Mouse (Mus musculus) megakaryocyte, adult 5-6 weeks (primary cell): ENCODE data around the gene Cx3cr1. TPM values are rescaled to one million over a fixed set of nuclear protein-coding genes. Genes with fewer than 3 reads are reported as not detected.
"Not testable (repeated sequence)": the region's sequence is repeated elsewhere in the genome, so short reads cannot be mapped to it uniquely, and the experiment has no call there.

Experiments used
- ATAC-seq: 2 replicates; pipeline ENCODE4 v1.8.0; 2016; ENCODE audit warnings: mild to moderate bottlenecking, inconsistent platforms; ENCODE audit not compliant: poor library complexity, severe bottlenecking
- total RNA-seq, 2 experiments: library from RNA; stranded (forward) in 1 of 2; stranded (reverse) in 1 of 2; fragments of 153-499, 151-499 nt in 1 of 2; fragments of 221-1000, 200-1000 nt in 1 of 2; gene quantifications; 2 replicates each; pipeline versions ENCODE4 v1.2.3 to v1.2.4; 2015 to 2017

Gene Cx3cr1
- 88.0 and 95.4 TPM in 2 replicates for total RNA-seq (2015)
- total RNA-seq (2017): 111 and 114 TPM in 2 replicates

DNA sequence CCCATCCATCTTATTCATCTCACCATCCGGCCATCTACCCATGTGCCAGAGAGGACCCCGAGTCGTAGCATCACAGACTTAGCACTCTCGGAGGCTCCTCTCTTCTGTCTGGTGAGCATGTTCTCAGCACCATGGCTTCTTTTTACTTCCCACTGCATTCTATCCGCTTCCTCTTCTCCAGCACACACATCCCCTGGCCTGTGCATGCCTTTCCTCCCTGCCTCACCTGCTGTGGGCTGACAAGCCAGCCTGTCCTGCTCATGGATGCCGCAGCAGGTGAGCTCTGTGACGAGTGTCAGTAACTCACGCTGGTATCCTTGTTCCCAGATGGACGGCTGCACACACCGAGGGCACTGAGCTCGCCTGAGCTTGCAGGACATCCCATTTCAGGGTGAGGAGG is at the start of gene Cx3cr1:
TSS of gene Cx3cr1 (minus strand) at position 101 of the 400 bp plus-strand sequence.
- 0 out of 2 replicates have a peak, but pooled peaks have one; percentile 19 for ATAC-seq

DNA sequence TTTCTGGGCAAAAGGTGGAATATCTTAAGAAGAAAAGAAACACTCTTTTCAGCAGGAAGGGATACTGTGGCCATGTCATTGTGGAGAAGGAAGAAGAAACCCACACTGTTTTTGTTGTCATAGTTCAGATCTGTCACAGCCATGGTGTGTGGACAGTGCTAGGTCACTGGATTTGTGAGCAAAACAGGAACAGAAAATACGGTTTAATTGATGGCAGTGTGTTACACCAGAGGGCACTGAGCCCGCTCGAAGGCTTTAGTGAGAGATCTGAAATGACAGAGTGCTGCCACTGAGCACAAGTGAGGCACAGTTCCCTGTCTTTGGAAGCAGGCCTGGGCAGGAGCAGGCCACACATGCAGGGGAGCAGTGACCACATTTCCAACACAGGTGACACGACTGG is 48.5 kb upstream of the Cx3cr1 start:
- ATAC-seq: peak; percentile 64

DNA sequence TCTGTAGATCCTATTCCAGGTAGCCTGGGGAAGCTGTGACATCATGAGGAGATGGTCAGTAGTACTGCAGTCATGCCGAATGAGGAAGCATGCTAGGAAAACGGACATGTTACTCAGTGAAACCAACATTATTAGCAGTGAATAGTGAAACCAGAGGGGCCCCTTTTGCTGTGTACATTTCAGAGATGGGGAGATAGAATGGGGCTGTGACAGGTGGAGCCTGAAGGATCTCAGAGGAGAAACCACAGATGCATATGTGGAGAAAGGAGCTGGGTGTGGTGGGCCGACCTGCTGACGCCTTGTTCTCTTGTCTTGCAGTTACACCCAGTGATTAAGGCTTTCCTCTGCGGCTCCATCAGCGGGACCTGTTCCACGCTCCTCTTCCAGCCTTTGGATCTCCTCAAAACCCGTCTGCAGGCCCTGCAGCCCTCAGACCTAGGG is 46.5 kb upstream of the Cx3cr1 start:
- ATAC-seq: peak; percentile 77

DNA sequence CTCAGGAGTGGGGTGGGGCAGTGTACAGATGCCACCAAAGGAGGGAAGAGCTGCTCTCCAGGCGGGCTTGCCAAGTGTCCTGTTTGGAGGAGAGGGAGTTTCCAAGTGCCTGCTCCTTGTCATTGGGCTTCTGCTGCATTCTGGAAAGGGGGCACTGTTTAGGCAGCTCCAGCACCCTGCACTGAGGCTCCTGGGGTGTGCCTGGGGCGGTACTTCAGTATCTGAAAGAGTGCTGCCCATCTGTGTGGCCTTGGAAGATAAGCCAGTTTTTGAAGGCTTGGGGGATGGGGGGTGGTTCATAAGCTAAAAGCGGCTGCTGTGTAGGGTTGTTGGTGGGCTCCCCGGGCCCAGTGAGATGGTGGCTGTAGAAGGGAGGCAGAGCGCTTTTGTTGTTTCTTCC is 45.9 kb upstream of the Cx3cr1 start:
- ATAC-seq: no peak

DNA sequence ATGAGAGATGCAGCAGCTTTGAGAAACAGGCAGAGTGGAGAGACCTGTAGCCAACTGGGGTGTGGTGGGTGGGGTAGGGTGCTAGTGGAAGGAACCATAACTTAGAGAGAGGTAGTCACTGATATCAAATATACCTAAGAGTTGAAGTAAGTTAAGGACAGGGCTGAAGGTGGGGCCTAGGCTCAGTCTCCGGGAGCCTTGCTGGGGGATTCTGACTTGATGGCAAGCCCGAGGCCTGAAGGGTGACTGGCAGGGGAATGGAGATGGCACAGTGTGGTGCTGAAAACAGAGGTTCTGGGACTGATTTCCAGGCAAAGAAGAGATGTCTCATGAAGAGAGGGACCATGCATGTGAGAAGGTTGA is 45.1 kb upstream of the Cx3cr1 start:
- ATAC-seq: no peak

DNA sequence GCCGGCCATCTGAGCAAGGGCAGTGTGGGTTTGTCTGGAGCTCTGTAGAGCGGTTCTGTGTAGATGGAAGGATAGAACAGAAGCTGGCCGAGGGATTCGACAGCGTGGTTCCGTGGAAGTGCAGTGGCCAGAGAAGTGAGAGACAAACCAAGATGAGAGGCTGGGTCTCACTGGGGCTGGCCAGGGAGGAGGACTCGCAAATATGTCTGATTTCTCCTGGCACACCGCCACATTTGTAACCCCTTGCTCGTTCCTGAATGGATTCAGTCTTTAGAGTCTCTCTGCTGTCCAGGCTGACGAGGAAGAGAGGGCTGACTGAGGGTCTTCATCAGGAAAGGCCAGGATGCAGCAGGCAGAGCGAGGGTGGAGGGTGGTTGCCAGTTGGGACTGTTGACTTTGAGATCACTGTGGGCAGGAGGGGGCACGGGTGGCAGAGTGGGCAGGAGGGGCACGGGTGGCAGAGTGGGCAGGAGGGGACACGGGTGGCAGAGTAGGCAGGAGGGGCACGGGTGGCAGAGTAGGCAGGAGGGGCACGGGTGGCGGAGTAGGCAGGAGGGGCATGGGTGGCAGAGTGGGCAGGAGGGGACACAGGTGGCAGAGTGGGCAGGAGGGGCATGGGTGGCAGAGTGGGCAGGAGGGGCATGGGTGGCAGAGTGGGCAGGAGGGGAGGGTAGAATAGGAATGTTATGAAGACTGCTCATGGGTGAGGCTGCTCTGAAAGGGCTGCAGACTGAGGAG is 44.5 kb upstream of the Cx3cr1 start:
- no peak for ATAC-seq

DNA sequence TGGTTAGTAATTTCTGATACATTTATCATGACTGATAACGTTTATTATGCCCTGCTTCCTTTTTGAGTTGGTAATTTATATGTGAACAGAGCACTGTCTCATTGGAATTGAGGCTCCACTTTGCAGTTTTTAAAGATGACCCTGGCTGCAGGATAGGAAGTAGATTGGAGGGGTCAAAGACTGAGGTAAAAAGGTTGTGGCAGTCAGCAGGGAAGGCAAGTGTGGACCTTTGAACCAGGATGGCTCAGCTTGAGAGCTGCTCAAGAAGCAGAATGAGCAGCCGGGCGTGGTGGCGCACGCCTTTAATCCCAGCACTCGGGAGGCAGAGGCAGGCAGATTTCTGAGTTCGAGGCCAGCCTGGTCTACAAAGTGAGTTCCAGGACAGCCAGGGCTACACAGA is 43.8 kb upstream of the Cx3cr1 start:
- no peak for ATAC-seq

DNA sequence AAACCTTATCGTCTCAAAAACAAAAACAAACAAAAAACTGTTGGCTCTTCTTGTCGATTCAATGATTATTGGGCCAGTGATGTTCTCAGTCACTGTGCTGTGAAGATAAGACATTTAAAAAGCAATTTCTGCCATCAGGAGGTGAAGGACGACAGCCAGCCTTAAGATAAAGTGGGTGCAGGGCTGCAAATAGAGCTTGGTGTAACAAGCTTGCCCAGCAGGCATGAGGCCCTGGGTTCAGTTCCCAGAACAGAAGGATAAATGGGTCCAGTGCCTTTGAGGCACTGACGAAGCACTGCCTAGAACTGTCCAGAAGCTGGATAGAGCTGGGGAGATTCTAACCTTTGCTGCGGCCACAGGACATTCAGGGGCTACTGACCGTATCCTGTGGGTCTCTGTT is 42.8 kb upstream of the Cx3cr1 start:
- ATAC-seq: no peak

DNA sequence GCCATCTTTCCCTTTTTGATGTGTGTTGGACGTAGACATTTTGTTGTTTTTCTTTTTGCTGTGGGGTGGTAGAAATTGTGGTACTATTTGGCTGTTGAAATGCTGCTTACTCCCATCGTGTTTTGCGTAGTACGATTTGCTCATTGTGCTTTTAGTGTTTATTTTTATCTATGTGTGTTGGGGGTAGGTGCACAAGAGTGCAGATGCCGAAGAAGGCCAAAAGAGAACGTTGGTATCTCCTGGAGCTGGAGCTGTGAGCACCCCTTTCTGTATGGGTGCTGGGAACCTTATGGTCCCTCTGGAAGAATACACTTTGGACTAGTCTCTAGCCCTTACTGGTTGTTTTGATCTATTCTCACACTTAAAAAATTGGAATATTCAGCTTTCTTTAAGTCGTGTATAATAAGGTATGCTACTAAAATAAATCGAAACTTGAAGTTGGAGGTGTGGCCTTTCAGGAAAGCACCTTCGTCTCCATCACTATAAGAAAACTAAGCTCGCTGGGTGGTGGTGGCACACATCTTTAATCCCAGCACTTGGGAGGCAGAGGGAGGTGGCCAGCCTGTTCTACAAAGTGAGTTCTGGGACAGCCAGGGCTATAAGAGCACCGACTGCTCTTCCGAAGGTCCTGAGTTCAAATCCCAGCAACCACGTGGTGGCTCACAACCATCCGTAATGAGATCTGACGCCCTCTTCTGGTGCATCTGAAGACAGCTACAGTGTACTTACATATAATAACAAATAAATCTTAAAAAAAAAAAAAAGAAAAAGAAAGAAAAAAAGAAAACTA is 41.7 kb upstream of the Cx3cr1 start:
- ATAC-seq: no peak

DNA sequence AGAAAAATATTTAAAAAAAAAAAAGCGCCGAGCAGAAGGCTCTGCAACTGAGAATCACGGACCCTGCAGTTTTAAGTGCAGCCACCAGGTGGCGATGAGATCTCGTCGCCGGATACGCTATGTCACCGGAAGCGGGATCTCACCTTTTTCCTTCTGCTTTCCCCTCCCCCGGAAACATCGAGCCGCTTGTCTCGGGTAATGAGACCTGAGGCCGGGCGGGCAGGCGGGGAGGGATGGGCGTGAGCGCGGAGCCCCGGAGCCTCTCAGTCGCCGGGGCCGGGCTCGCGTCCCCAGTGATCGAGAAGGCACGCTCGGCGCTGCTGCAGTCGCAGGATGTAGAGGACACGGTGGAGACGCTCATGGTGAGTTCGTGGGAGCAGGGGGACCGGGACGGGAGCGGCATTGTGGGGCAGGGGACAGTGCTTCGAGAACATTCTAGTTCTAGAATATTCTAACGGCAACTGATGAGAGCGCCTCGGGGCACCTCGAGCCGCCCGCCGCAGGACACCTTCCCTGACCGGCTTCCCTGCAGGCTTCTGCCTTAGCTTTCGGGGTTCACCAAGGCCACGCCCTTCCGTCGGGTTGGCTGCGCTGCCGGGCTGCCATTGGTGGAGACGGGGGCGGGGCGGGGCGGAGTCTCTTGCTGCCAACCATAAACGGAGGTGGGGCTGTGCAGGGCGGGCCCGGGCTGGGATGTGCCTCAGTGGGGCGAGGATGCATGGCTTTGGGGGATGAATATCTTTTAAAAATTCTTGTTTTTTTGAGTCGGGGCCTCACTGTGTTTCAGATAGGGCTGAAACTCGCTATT is 40.7 kb upstream of the Cx3cr1 start, which contains the start of gene Slc25a38:
TSS of gene Slc25a38 (plus strand) at position 164 of the 808 bp plus-strand sequence.
- ATAC-seq: peak; percentile 96

DNA sequence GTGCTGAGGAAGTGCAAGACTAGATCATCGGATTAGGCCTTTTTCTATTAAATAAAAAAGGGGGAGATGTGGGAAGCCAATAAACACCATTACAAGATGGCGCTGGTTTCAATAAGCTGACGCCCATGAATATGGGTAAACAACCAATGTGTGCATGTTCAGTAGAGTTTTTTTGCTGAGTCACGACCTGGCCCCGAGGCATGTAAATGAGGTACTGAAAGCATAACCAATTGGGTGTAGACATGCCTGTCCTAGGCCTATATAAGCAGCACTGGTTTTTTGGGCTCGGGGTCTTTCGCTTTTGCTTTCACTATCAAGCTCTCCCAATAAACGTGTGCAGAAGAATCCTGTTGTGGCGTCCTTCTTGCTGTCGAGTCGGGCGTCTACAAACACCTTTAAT is 39.3 kb upstream of the Cx3cr1 start:
- not testable (repeated sequence) for ATAC-seq

DNA sequence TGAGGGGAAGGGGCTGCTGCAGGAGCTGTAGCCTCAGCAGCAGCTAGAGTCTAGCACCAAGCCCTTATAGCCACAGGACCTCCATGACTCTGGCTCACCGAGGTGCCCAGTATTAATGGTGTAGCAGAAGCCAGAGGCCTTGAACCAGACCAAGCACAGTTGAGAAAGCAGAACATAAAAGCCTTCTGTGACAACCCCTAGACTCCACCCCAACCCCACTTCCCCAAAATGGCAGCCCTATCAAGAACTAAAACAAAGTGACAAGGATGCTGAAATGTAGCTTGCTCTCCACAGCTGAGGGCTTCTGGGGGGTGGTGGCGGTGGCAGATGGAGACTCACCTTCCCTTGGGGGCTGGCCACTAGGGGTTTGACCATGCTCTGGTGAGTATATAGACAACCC is 31.5 kb upstream of the Cx3cr1 start:
- ATAC-seq: peak; percentile 90

DNA sequence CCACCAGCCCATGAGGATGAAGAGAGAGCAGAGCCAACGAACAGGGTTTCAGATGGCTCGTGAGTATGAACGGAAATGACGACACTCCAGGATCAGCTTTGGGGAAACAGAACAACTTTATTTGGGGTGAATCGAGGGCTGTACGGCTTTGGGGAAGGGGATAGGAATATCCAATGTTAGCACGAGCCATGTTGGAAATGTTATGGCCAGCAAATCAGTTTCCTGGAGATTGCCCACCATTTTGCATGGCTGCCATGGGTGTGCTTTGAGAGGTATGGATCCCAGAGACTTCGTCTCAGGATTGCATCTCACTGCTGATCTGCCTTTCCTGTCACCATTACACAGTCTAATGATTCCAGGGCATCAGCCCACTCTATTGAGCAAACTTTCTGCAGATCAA is 29.6 kb upstream of the Cx3cr1 start:
- no peak for ATAC-seq

DNA sequence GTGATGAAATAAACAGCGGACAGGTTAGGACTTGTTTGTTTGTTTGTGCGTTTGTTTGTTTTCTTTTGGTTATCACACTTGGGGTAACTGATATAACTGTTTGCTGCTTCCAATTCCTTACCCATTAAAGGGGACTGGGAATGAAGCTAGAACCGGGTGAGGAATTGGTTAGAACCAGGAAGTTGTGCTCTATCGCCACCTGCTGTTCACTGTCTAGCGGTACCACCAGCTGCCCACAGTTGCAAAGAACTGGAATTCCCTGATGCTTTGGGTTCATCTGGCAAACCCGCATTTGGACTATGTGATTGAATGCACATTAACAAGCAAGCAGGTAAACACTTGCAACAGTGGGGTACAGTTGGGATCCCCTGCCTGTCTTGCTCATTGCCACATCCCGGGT is 29.0 kb upstream of the Cx3cr1 start:
- peak; percentile 88 for ATAC-seq

DNA sequence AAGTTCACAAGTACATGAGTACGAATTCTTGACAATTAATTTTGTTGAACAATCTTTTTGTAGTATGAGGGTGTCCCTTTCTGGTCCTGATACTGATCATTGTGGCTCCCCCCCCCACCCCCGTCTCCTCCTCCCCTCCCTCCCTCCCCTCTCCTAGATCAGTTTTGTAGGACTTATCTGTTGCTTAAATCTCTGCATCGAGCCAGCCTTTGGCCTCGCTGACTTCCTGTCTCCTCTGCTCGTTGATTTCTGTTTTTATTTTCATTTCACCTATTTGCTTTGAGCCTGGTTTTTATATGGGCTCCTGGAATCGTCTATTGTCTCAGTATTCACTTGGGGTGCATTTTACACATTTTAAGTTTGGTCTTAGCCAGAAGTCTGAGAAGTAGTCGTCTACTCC is 26.2 kb upstream of the Cx3cr1 start:
- ATAC-seq: no peak

DNA sequence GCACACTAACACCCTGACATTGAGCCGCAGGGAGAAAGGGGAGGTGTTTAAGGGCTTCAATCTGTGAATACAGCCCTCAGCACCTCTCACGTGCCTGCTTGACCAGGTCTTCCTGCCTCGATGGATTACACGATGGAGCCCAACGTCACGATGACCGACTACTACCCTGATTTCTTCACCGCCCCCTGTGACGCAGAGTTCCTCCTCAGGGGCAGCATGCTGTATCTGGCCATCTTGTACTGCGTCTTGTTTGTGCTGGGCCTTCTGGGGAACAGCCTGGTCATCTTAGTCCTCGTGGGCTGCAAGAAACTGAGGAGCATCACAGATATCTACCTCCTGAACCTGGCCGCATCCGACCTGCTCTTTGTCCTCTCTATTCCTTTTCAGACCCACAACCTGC is 24.0 kb upstream of the Cx3cr1 start:
- no peak for ATAC-seq

DNA sequence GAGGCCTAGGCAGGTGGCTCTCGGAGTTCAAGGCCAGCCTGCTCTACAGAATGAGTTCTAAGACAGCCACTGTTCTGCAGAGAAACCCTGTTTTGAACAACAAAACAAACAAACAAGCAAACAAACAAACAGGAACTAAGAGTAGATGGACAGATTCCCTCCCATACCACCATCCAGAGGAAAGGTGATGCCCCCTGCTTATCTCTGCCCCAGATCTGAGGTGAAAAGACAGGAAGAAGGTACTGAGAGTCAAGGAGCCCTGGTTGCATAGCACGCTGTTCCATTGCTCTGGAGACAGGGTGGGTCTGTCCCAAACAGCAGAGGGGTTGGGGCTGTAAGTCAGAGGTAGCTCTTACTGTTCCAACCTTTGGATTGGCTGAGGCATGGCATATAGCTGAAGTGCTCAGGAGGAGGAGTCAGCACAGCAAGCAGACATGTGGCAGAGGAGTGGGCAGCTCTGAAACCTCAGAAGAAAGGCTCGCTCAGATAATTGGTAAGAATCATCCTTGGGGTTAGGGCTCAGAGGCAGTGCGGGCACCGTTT is 22.1 kb upstream of the Cx3cr1 start, which contains the start of gene Ccr8:
TSS of gene Ccr8 (plus strand) at position 419 of the 543 bp plus-strand sequence.
- ATAC-seq: no peak

DNA sequence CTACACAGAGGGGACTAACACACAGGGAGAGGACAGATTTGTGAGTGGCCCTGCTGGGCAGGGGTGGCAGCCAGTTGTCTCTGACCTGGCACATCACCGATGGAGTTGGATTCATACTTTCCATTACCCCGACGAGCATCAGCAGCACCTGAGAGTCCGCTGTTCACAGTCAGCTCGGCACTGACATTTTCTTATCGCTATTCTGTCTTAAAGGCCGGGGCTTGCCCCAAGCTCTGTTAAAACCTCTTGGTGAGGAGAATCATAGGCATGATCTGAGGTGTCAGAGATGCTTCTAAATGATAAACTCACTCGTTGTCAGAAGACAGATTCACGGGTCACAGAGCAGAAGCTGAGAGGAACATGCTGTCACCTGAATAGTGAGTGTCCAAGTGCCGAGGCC is 21.4 kb upstream of the Cx3cr1 start:
- no peak for ATAC-seq

DNA sequence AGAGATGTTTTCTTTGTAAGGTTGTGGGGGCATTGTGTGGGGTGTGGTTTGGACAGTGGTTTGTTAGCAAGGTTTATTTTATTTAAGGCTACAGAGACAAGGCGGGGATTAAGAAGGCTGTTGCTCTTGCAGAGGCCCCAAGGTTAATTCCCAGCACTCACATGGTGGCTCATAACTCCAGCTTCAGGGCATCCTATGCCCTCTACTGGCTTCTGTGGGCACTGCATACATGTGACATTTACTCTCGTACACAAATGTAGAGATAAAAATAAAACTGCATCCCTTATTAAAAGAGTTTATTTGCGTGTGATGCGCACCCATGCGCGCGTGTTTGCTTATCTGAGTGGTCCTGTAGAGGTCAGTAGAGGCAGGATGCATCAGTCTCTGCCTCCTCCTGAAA is 19.4 kb upstream of the Cx3cr1 start:
- no peak for ATAC-seq

DNA sequence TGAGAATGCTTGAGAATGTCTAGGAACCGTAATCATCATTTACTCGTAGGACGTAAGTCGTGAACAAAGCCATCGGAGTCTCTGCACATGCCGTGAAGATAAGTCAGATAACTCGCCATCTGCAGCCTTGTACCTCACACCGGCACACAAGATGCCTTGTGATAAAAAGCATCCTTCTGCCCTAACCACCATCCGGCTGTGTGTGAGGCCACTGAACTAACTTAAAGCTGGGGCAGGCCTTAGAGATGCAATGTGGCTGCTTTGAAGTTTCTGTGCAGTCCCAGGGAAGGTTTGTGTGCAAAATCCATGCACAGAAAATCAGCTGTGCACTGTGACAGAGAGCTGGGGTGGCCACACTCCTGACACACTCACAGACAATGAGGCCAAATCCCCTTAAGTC is 14.7 kb upstream of the Cx3cr1 start:
- ATAC-seq: no peak
